ENCODE assay signal across 9 mouse cellular contexts in the genomic region with DNA sequence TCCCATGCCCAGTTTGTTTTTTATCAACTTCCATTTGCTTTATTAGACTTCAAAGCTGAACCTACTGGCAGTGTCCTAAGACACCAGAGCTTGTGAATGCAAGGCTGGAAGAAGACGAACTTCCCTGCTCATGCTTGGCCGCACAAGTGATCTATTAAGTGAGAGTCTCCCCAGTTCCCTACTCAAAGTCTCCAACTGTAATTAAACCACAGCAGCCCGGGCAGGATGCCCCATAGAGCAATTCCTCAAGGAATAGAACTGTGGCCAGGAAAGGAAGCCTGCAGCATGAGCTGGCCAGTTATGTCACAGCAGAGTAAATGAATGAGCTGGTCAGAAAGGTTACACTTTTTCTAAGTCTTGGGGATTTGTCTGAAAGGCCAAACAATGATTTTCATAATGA.
DNase-seq lines count a peak whose midpoint lies in the region; ATAC-seq and TF ChIP-seq lines count a peak whose summit lies in the region.
"Had no signal": no experiment of that assay in that cellular context is flagged by ENCODE, and none has a peak within 500 bp of the region (broad histone marks: within the 10 kb centered on the region; RNA-seq: fewer than 3 reads in every experiment).

No protein-coding gene starts in this region.

- no peak overlapping the region for H3K9ac ChIP-seq in intestine, embryonic 16.5 days (ENCODE audit: low read depth, low read length)
- H3K9ac ChIP-seq: liver, embryonic 15.5 days had no signal

- H3K4me3 ChIP-seq in heart, embryonic 10.5 days, result no peak overlapping the region
- H3K4me3 ChIP-seq in kidney, adult 2 months (ENCODE audit: insufficient read depth, low read depth, low read length), result no peak overlapping the region
- no peak overlapping the region for H3K4me3 ChIP-seq in intestine, embryonic 16.5 days (ENCODE audit: low read length)
- H3K4me3 ChIP-seq: liver, embryonic 15.5 days had no signal

- H3K4me2 ChIP-seq in intestine, embryonic 16.5 days (ENCODE audit: low read depth, low read length), result no peak overlapping the region
- H3K4me2 ChIP-seq: liver, embryonic 15.5 days had no signal

- no peak overlapping the region for H3K27ac ChIP-seq in heart, embryonic 10.5 days
- no peak overlapping the region for H3K27ac ChIP-seq in kidney, adult 2 months (ENCODE audit: insufficient read depth, low read depth, low read length)
- H3K27ac ChIP-seq in intestine, embryonic 16.5 days (ENCODE audit: low read length), result no peak overlapping the region
- H3K27ac ChIP-seq: liver, embryonic 15.5 days had no signal

- H3K4me1 ChIP-seq in heart, embryonic 10.5 days, result peaks cover 9% of the 10 kb centered on the region
- peaks cover 10% of the 10 kb centered on the region; the same call in 1 of the 2 replicates for H3K4me1 ChIP-seq in kidney, adult 2 months (ENCODE audit: control insufficient read depth, insufficient read depth, low read length)
- no peaks in the 10 kb centered on the region for H3K4me1 ChIP-seq in intestine, embryonic 16.5 days (ENCODE audit: control insufficient read depth, insufficient read depth, low read length)
- H3K4me1 ChIP-seq: liver, embryonic 15.5 days had no signal

- no peaks in the 10 kb centered on the region for H3K36me3 ChIP-seq in heart, embryonic 10.5 days
- no peaks in the 10 kb centered on the region for H3K36me3 ChIP-seq in kidney, adult 2 months (ENCODE audit: control insufficient read depth, insufficient read depth, low read length)
- no peaks in the 10 kb centered on the region for H3K36me3 ChIP-seq in intestine, embryonic 16.5 days (ENCODE audit: control insufficient read depth, insufficient read depth, low read length)
- H3K36me3 ChIP-seq: liver, embryonic 15.5 days had no signal

- 77% methylated on average over 3 of the region's 3 CpGs for WGBS in heart, embryonic 10.5 days
- WGBS in kidney, adult 2 months, result 22% methylated on average over 3 of the region's 3 CpGs
- WGBS in intestine, embryonic 16.5 days, result 65% methylated on average over 3 of the region's 3 CpGs

- TF ChIP-seq CTCF in kidney, adult 2 months (conservative IDR thresholded peaks at IDR 0.05; ENCODE audit: insufficient read depth, insufficient read length, low read depth, low read length), result no peak

- TF ChIP-seq POLR2A in kidney, adult 2 months (IDR thresholded peaks at IDR 0.05; ENCODE audit: low read depth, low read length), result no peak

- peak; percentile 48 to 51 for DNase-seq in heart, adult 18-20 months
- no peak for DNase-seq in heart, embryonic 10.5 days (ENCODE audit: low spot score)
- DNase-seq in urinary bladder, postnatal 14 days (ENCODE audit: low spot score), result peak; percentile 18
- no peak for DNase-seq in urinary bladder, adult 18-20 months (ENCODE audit: low spot score in 2 of 2)
- peak; percentile 90 for DNase-seq in kidney, adult 2 months
- no peak for DNase-seq in thymus, postnatal 10 days (ENCODE audit: low spot score in 2 of 2)

- no peak for ATAC-seq in monocyte, adult 5-6 weeks (replicated peaks; ENCODE audit: insufficient number of reproducible peaks, low FRiP score, low TSS enrichment, poor library complexity, severe bottlenecking)
- ATAC-seq in intestine, embryonic 16.5 days, result no peak

- H3K9me3 ChIP-seq in heart, embryonic 10.5 days, result no peaks in the 10 kb centered on the region
- H3K9me3 ChIP-seq in intestine, embryonic 16.5 days (ENCODE audit: control insufficient read depth, low read length), result no peaks in the 10 kb centered on the region
- H3K9me3 ChIP-seq: liver, embryonic 15.5 days had no signal

- H3K27me3 ChIP-seq in heart, embryonic 10.5 days (ENCODE audit: insufficient read depth, poor library complexity, severe bottlenecking), result peaks cover 10% of the 10 kb centered on the region; the same call in 1 of the 2 replicates
- no peaks in the 10 kb centered on the region for H3K27me3 ChIP-seq in kidney, adult 2 months (replicated peaks; ENCODE audit: control insufficient read depth, insufficient read depth, low read length)
- no peaks in the 10 kb centered on the region for H3K27me3 ChIP-seq in intestine, embryonic 16.5 days (replicated peaks; ENCODE audit: control insufficient read depth, insufficient read depth, low read length)
- H3K27me3 ChIP-seq: liver, embryonic 15.5 days had no signal

Comparison
In these comparisons a context has a peak if more than half of its experiments do, and no peak if none do; other contexts are left out.
1. DNase-seq: peak in heart, adult 18-20 months (2 of 2), urinary bladder, postnatal 14 days (single experiment) and kidney, adult 2 months (single experiment); none in heart, embryonic 10.5 days (single experiment), urinary bladder, adult 18-20 months (0 of 2) and thymus, postnatal 10 days (0 of 2).